Mouse (Mus musculus) layer of hippocampus, adult 18-20 months (tissue): Measurements from ENCODE around the gene Arhgef3. TPM values are rescaled to one million over a fixed set of nuclear protein-coding genes. Genes with fewer than 3 reads are reported as not detected.

ENCODE experiments used
- microRNA-seq, 2 experiments: library from miRNA; unstranded; fragments of <30 nt; microRNA quantifications; one replicate each; pipeline ENCODE4 v1.2.0; 2021
- total RNA-seq, 2 experiments: library from RNA; stranded (reverse); gene quantifications; 2 replicates each; pipeline ENCODE4 v1.2.3; 2021

Gene Arhgef3
- total RNA-seq, 2 experiments from 2014 or later, result 84.2 to 92.7 TPM

Small RNA genes within 50 kb of the gene (microRNA-seq; reads per million reads assigned to microRNA genes)
- gene Gm23633, result 0 reads per million in 2 experiments

Other genes starting within 250 kb of the Arhgef3 start
- under 1 TPM in 1 of 2 experiments, not detected in 1; 0.43 TPM for gene Asb14, start 220.3 kb upstream of the Arhgef3 start, total RNA-seq
- gene Appl1, start 143.7 kb upstream of the Arhgef3 start, total RNA-seq, result 10 to 100 TPM; 66.3 to 67.8 TPM
- not detected for gene Hesx1, start 120.5 kb upstream of the Arhgef3 start, total RNA-seq
- gene Il17rd, start 76.0 kb upstream of the Arhgef3 start, total RNA-seq, result 1 to 10 TPM; 3.6 to 3.9 TPM